Mouse (Mus musculus): ENCODE measurements at regions not wholly inside any gene's neighbourhood (a gene's known extent, or its start where the extent isn't known, plus 50 kb on each side); places are given as distances from the start of the nearest gene placed in this dataset.

GRCm38 (mm10) chr11:32924932-32925331 lies 100.5 kb upstream of the Smim23 start:
- DNase-seq (ENCODE audit: extremely low spot score in 1 of 2, low spot score in 1 of 2) = no peak

GRCm38 (mm10) chr11:32913071-32913470 lies 88.7 kb upstream of the Smim23 start:
- no peak for DNase-seq (ENCODE audit: extremely low spot score in 1 of 2, low spot score in 1 of 2)

GRCm38 (mm10) chr11:32911791-32912190 lies 87.4 kb upstream of the Smim23 start:
- DNase-seq (ENCODE audit: extremely low spot score in 1 of 2, low spot score in 1 of 2) = no peak

GRCm38 (mm10) chr11:32908723-32909411 lies 84.5 kb upstream of the Smim23 start:
- no peak for DNase-seq (ENCODE audit: extremely low spot score in 1 of 2, low spot score in 1 of 2)

- no peak for DNase-seq (ENCODE audit: extremely low spot score in 1 of 2, low spot score in 1 of 2)
These were observed 83.3 kb upstream of the Smim23 start for GRCm38 (mm10) chr11:32907520-32908233.

GRCm38 (mm10) chr11:32903970-32904369 lies 79.6 kb upstream of the Smim23 start:
- no peak for DNase-seq (ENCODE audit: extremely low spot score in 1 of 2, low spot score in 1 of 2)

- no peak for DNase-seq (ENCODE audit: extremely low spot score in 1 of 2, low spot score in 1 of 2)
These were observed 79.0 kb upstream of the Smim23 start for GRCm38 (mm10) chr11:32903389-32903788.

- no peak for DNase-seq (ENCODE audit: extremely low spot score in 1 of 2, low spot score in 1 of 2)
These were observed 78.5 kb upstream of the Smim23 start for GRCm38 (mm10) chr11:32902923-32903322.

- no peak for DNase-seq (ENCODE audit: extremely low spot score in 1 of 2, low spot score in 1 of 2)
These were observed 76.0 kb upstream of the Smim23 start for GRCm38 (mm10) chr11:32900437-32900836.

- DNase-seq (ENCODE audit: extremely low spot score in 1 of 2, low spot score in 1 of 2) = no peak
These were observed 75.3 kb upstream of the Smim23 start for GRCm38 (mm10) chr11:32899604-32900216.

GRCm38 (mm10) chr11:32895400-32895799 lies 71.0 kb upstream of the Smim23 start:
- DNase-seq (ENCODE audit: extremely low spot score in 1 of 2, low spot score in 1 of 2) = peak in 1 of 2 experiments; percentile 7

GRCm38 (mm10) chr11:32893146-32893903 lies 68.9 kb upstream of the Smim23 start:
- no peak for DNase-seq (ENCODE audit: extremely low spot score in 1 of 2, low spot score in 1 of 2)

- no peak for DNase-seq (ENCODE audit: extremely low spot score in 1 of 2, low spot score in 1 of 2)
These were observed 68.1 kb upstream of the Smim23 start for GRCm38 (mm10) chr11:32892496-32892895.

GRCm38 (mm10) chr11:32889248-32889647 lies 64.8 kb upstream of the Smim23 start:
- DNase-seq (ENCODE audit: extremely low spot score in 1 of 2, low spot score in 1 of 2) = peak in 1 of 2 experiments; percentile 10

GRCm38 (mm10) chr11:32884744-32885143 lies 60.3 kb upstream of the Smim23 start:
- DNase-seq (ENCODE audit: extremely low spot score in 1 of 2, low spot score in 1 of 2) = no peak

- DNase-seq (ENCODE audit: extremely low spot score in 1 of 2, low spot score in 1 of 2) = no peak
These were observed 58.9 kb upstream of the Smim23 start for GRCm38 (mm10) chr11:32883062-32883852.

GRCm38 (mm10) chr11:32878967-32879366 lies 54.6 kb upstream of the Smim23 start:
- no peak for DNase-seq (ENCODE audit: extremely low spot score in 1 of 2, low spot score in 1 of 2)
